Mouse (Mus musculus): ENCODE data around the gene Chrna4. TPM values are rescaled to one million over a fixed set of nuclear protein-coding genes. Genes with fewer than 3 reads are reported as not detected.

The Chrna4 gene
- polyA plus RNA-seq, 1 experiment, result not detected

GRCm38 (mm10) chr2:181071706-181072402 is 28.5 kb upstream of the Chrna4 start:
- TF ChIP-seq GATA1 (IDR thresholded peaks at IDR 0.05; ENCODE audit: low read length) (no peak), TAL1 (IDR thresholded peaks at IDR 0.05; ENCODE audit: low read length) (no peak)
- Histone ChIP-seq H3K36me3 (ENCODE audit: control insufficient read depth) (no peaks in the 10 kb centered on the region), H3K4me1 (ENCODE audit: control insufficient read depth) (peaks cover 31% of the 10 kb centered on the region), H3K4me3 (replicated peaks) (no peak overlapping the region), H3K9me3 (ENCODE audit: control insufficient read depth, low read length) (no peaks in the 10 kb centered on the region), H3K27me3 (ENCODE audit: control insufficient read depth) (peaks cover 28% of the 10 kb centered on the region)

GRCm38 (mm10) chr2:181070136-181070535 is 26.8 kb upstream of the Chrna4 start:
- no peaks in the 10 kb centered on the region for H3K9me3 ChIP-seq (ENCODE audit: control insufficient read depth, low read length)
- peaks cover 21% of the 10 kb centered on the region for H3K4me1 ChIP-seq (ENCODE audit: control insufficient read depth)
- H3K4me3 ChIP-seq (replicated peaks), result no peak overlapping the region
- peaks cover 33% of the 10 kb centered on the region for H3K27me3 ChIP-seq (ENCODE audit: control insufficient read depth)
- TF ChIP-seq TAL1 (IDR thresholded peaks at IDR 0.05; ENCODE audit: low read length), result no peak
- TF ChIP-seq GATA1 (IDR thresholded peaks at IDR 0.05; ENCODE audit: low read length), result no peak
- H3K36me3 ChIP-seq (ENCODE audit: control insufficient read depth), result no peaks in the 10 kb centered on the region

GRCm38 (mm10) chr2:181068499-181068898 is 25.2 kb upstream of the Chrna4 start:
- H3K36me3 ChIP-seq (ENCODE audit: control insufficient read depth), result no peaks in the 10 kb centered on the region
- no peak for TF ChIP-seq TAL1 (IDR thresholded peaks at IDR 0.05; ENCODE audit: low read length)
- no peak for TF ChIP-seq GATA1 (IDR thresholded peaks at IDR 0.05; ENCODE audit: low read length)
- H3K27me3 ChIP-seq (ENCODE audit: control insufficient read depth), result peaks cover 29% of the 10 kb centered on the region

GRCm38 (mm10) chr2:181065827-181066226 is 22.5 kb upstream of the Chrna4 start:
- no peaks in the 10 kb centered on the region for H3K36me3 ChIP-seq (ENCODE audit: control insufficient read depth)
- no peak overlapping the region for H3K4me3 ChIP-seq (replicated peaks)
- peaks cover 8% of the 10 kb centered on the region for H3K4me1 ChIP-seq (ENCODE audit: control insufficient read depth)
- H3K9me3 ChIP-seq (ENCODE audit: control insufficient read depth, low read length), result no peaks in the 10 kb centered on the region
- peaks cover 24% of the 10 kb centered on the region for H3K27me3 ChIP-seq (ENCODE audit: control insufficient read depth)
- TF ChIP-seq GATA1 (IDR thresholded peaks at IDR 0.05; ENCODE audit: low read length) (no peak), TAL1 (IDR thresholded peaks at IDR 0.05; ENCODE audit: low read length) (no peak)

More at GRCm38 (mm10) chr2:181068499-181068898, 25.2 kb upstream of the Chrna4 start:
- peaks cover 21% of the 10 kb centered on the region for H3K4me1 ChIP-seq (ENCODE audit: control insufficient read depth)
- no peak overlapping the region for H3K4me3 ChIP-seq (replicated peaks)
- H3K9me3 ChIP-seq (ENCODE audit: control insufficient read depth, low read length), result no peaks in the 10 kb centered on the region

GRCm38 (mm10) chr2:181060127-181060526 is 16.8 kb upstream of the Chrna4 start:
- no peaks in the 10 kb centered on the region for H3K4me1 ChIP-seq (ENCODE audit: control insufficient read depth)
- TF ChIP-seq TAL1 (IDR thresholded peaks at IDR 0.05; ENCODE audit: low read length) (no peak), GATA1 (IDR thresholded peaks at IDR 0.05; ENCODE audit: low read length) (no peak)
- H3K9me3 ChIP-seq (ENCODE audit: control insufficient read depth, low read length), result no peaks in the 10 kb centered on the region
- peaks cover 11% of the 10 kb centered on the region for H3K27me3 ChIP-seq (ENCODE audit: control insufficient read depth)
- no peaks in the 10 kb centered on the region for H3K36me3 ChIP-seq (ENCODE audit: control insufficient read depth)
- no peak overlapping the region for H3K4me3 ChIP-seq (replicated peaks)

- TF ChIP-seq GATA1 (IDR thresholded peaks at IDR 0.05; ENCODE audit: low read length), result no peak
- TF ChIP-seq TAL1 (IDR thresholded peaks at IDR 0.05; ENCODE audit: low read length), result no peak
- Histone ChIP-seq H3K36me3 (ENCODE audit: control insufficient read depth) (no peaks in the 10 kb centered on the region), H3K4me1 (ENCODE audit: control insufficient read depth) (no peaks in the 10 kb centered on the region), H3K27me3 (ENCODE audit: control insufficient read depth) (peaks cover 7% of the 10 kb centered on the region; the same call in 1 of the 2 replicates), H3K9me3 (ENCODE audit: control insufficient read depth, low read length) (no peaks in the 10 kb centered on the region), H3K4me3 (replicated peaks) (no peak overlapping the region)
Measured at GRCm38 (mm10) chr2:181058193-181058592, 14.8 kb upstream of the Chrna4 start.

GRCm38 (mm10) chr2:181057341-181057740 is 14.0 kb upstream of the Chrna4 start:
- TF ChIP-seq GATA1 (IDR thresholded peaks at IDR 0.05; ENCODE audit: low read length) (no peak), TAL1 (IDR thresholded peaks at IDR 0.05; ENCODE audit: low read length) (no peak)
- no peaks in the 10 kb centered on the region for H3K36me3 ChIP-seq (ENCODE audit: control insufficient read depth)
- no peak overlapping the region for H3K4me3 ChIP-seq (replicated peaks)
- no peaks in the 10 kb centered on the region for H3K4me1 ChIP-seq (ENCODE audit: control insufficient read depth)
- H3K27me3 ChIP-seq (ENCODE audit: control insufficient read depth), result peaks cover 7% of the 10 kb centered on the region; the same call in 1 of the 2 replicates
- H3K9me3 ChIP-seq (ENCODE audit: control insufficient read depth, low read length), result no peaks in the 10 kb centered on the region

GRCm38 (mm10) chr2:181052171-181052570 is 8.8 kb upstream of the Chrna4 start:
- H3K4me3 ChIP-seq (replicated peaks), result no peak overlapping the region
- H3K27me3 ChIP-seq (ENCODE audit: control insufficient read depth), result no peaks in the 10 kb centered on the region; the same call in 1 of the 2 replicates
- H3K9me3 ChIP-seq (ENCODE audit: control insufficient read depth, low read length), result no peaks in the 10 kb centered on the region
- no peaks in the 10 kb centered on the region for H3K36me3 ChIP-seq (ENCODE audit: control insufficient read depth)
- TF ChIP-seq TAL1 (IDR thresholded peaks at IDR 0.05; ENCODE audit: low read length) (no peak), GATA1 (IDR thresholded peaks at IDR 0.05; ENCODE audit: low read length) (no peak)
- H3K4me1 ChIP-seq (ENCODE audit: control insufficient read depth), result no peaks in the 10 kb centered on the region

- no peaks in the 10 kb centered on the region; the same call in 1 of the 2 replicates for H3K27me3 ChIP-seq (ENCODE audit: control insufficient read depth)
- H3K4me1 ChIP-seq (ENCODE audit: control insufficient read depth), result no peaks in the 10 kb centered on the region
- H3K9me3 ChIP-seq (ENCODE audit: control insufficient read depth, low read length), result no peaks in the 10 kb centered on the region
- no peak overlapping the region for H3K4me3 ChIP-seq (replicated peaks)
- TF ChIP-seq GATA1 (IDR thresholded peaks at IDR 0.05; ENCODE audit: low read length) (no peak), TAL1 (IDR thresholded peaks at IDR 0.05; ENCODE audit: low read length) (no peak)
- H3K36me3 ChIP-seq (ENCODE audit: control insufficient read depth), result no peaks in the 10 kb centered on the region
Measured at GRCm38 (mm10) chr2:181048986-181049385, 5.6 kb upstream of the Chrna4 start.
